Mouse (Mus musculus) embryonic stem cell, embryonic (primary cell): ENCODE data around the gene Wbp2nl.

Source experiments
- CTCF ChIA-PET, 4 experiments: fragments of 300-600 bp in 2 of 4; fragments of 350-600 bp in 2 of 4; sonication (Branson Sonifier 250); formaldehyde crosslinking; loops; one replicate each; lab custom pipeline; 2022; ENCODE audit warnings: inconsistent platforms in 2 of 4; lab: Charles Lee
- POLR2A ChIA-PET, 4 experiments: fragments of 300-600 bp in 2 of 4; fragments of 350-600 bp in 2 of 4; sonication (Branson Sonifier 250); formaldehyde crosslinking; loops; one replicate each; lab custom pipeline; 2022; ENCODE audit warnings: antibody characterized with exemption in 4 of 4, inconsistent platforms in 1 of 4; lab: Charles Lee

The Wbp2nl gene

GRCm38 (mm10) chr15:82280638-82281037 is 18.1 kb upstream of the Wbp2nl start:
- CTCF ChIA-PET = interaction anchor here in 3 of 4 experiments (1.0 to 2.6 kb wide), 3 partner anchors 9 to 10 kb away, joined by 4 to 12 read pairs (median 5); no protein-coding TSS in a partner anchor
- POLR2A ChIA-PET = interaction anchor here in 1 of 4 experiments (1.0 to 1.3 kb wide), 3 partner anchors 12 to 69 kb away, joined by 3 read pairs; no protein-coding TSS in a partner anchor

GRCm38 (mm10) chr15:82286157-82286556 is 12.6 kb upstream of the Wbp2nl start:
- ChIA-PET CTCF (interaction anchor here in 1 of 4 experiments (1.1 kb wide), 1 partner anchor 131 kb away, joined by 7 read pairs; no protein-coding TSS in a partner anchor), POLR2A (interaction anchor here in 1 of 4 experiments (0.7 kb wide), 1 partner anchor 864 kb away, joined by 3 read pairs; no protein-coding TSS in a partner anchor)

GRCm38 (mm10) chr15:82290252-82290651 is 8.5 kb upstream of the Wbp2nl start:
- POLR2A ChIA-PET = interaction anchor here in 2 of 4 experiments (0.8 to 1.2 kb wide), 2 partner anchors 8 to 9 kb away, joined by 4 to 5 read pairs; partner anchors contain the start of gene Wbp2nl (in 2 of the 2)
- CTCF ChIA-PET = interaction anchor here in 1 of 4 experiments (0.5 kb wide), 1 partner anchor 745 kb away, joined by 5 read pairs; no protein-coding TSS in a partner anchor

- ChIA-PET CTCF (interaction anchor here in 2 of 4 experiments (0.6 to 1.5 kb wide), 6 partner anchors 9 to 1991 kb away, joined by 3 read pairs; no protein-coding TSS in a partner anchor), POLR2A (interaction anchor here in 2 of 4 experiments (0.8 to 2.4 kb wide), 4 partner anchors 12 to 856 kb away, joined by 3 to 9 read pairs (median 4); partner anchors contain the start of genes Poldip3 (in 1 of the 2) and Sept3 (in 1 of the 2))
Measured at GRCm38 (mm10) chr15:82292851-82293250, 5.9 kb upstream of the Wbp2nl start.

- CTCF ChIA-PET = interaction anchor here in 2 of 4 experiments (0.6 to 1.5 kb wide), 7 partner anchors 10 to 793 kb away, joined by 3 to 4 read pairs (median 3); no protein-coding TSS in a partner anchor
- POLR2A ChIA-PET = interaction anchor here in 2 of 4 experiments (0.8 to 2.4 kb wide), 5 partner anchors 12 to 856 kb away, joined by 3 to 9 read pairs (median 4); partner anchors contain the start of genes Poldip3 (in 1 of the 2) and Sept3 (in 1 of the 2)
Measured at GRCm38 (mm10) chr15:82293271-82293711, 5.5 kb upstream of the Wbp2nl start.

GRCm38 (mm10) chr15:82294059-82294458 is 4.7 kb upstream of the Wbp2nl start:
- POLR2A ChIA-PET = interaction anchor here in 1 of 4 experiments (0.6 to 2.4 kb wide), 4 partner anchors 19 to 49 kb away, joined by 3 to 9 read pairs (median 4); partner anchors contain the start of genes Naga, Pheta2, Sept3 and Smdt1

GRCm38 (mm10) chr15:82307107-82307506 is 8.4 kb downstream of the Wbp2nl start:
- CTCF ChIA-PET = interaction anchor here in 1 of 4 experiments (1.1 kb wide), 1 partner anchor 36 kb away, joined by 4 read pairs; no protein-coding TSS in a partner anchor
- POLR2A ChIA-PET = interaction anchor here in 1 of 4 experiments (1.2 kb wide), 1 partner anchor 39 kb away, joined by 3 read pairs; no protein-coding TSS in a partner anchor

More at GRCm38 (mm10) chr15:82294059-82294458, 4.7 kb upstream of the Wbp2nl start:
- CTCF ChIA-PET = interaction anchor here in 2 of 4 experiments (0.6 to 1.5 kb wide), 4 partner anchors 11 to 792 kb away, joined by 3 read pairs; no protein-coding TSS in a partner anchor

- ChIA-PET POLR2A (interaction anchor here in 2 of 4 experiments (0.8 to 1.1 kb wide), 2 partner anchors 9 to 46 kb away, joined by 4 to 6 read pairs; partner anchors contain the start of genes Ndufa6 (in 1 of the 2) and Wbp2nl (in 1 of the 2)), CTCF (no interaction called here)
Measured at GRCm38 (mm10) chr15:82308416-82308815, 9.7 kb downstream of the Wbp2nl start.

GRCm38 (mm10) chr15:82317839-82318238 is 19.1 kb downstream of the Wbp2nl start:
- ChIA-PET CTCF (no interaction called here), POLR2A (interaction anchor here in 2 of 4 experiments (0.6 kb wide), 2 partner anchors 177 to 543 kb away, joined by 3 to 4 read pairs; no protein-coding TSS in a partner anchor)

- CTCF ChIA-PET = interaction anchor here in 2 of 4 experiments (0.5 to 1.5 kb wide), 5 partner anchors 35 to 672 kb away, joined by 3 to 7 read pairs (median 3); partner anchors contain the start of gene Ndufa6 (in 1 of the 2)
- POLR2A ChIA-PET = interaction anchor here in 2 of 4 experiments (0.7 to 2.0 kb wide), 3 partner anchors 18 to 37 kb away, joined by 3 to 6 read pairs (median 3); partner anchors contain the start of genes Naga (in 1 of the 2), Pheta2 (in 1 of the 2) and Smdt1 (in 1 of the 2)
Measured at GRCm38 (mm10) chr15:82319613-82320012, 20.9 kb downstream of the Wbp2nl start.

GRCm38 (mm10) chr15:82322195-82322594 is 23.4 kb downstream of the Wbp2nl start:
- ChIA-PET CTCF (no interaction called here), POLR2A (interaction anchor here in 3 of 4 experiments (1.0 to 4.4 kb wide), 5 partner anchors 10 to 42 kb away, joined by 3 to 28 read pairs (median 4); partner anchors contain the start of genes Naga (in 3 of the 3), Pheta2 (in 3 of the 3) and Smdt1 (in 3 of the 3))

- CTCF ChIA-PET = interaction anchor here in 1 of 4 experiments (1.3 kb wide), 1 partner anchor 26 kb away, joined by 4 read pairs; the partner anchor contains the start of gene Wbp2nl
Measured at GRCm38 (mm10) chr15:82325382-82325781, 26.6 kb downstream of the Wbp2nl start.

GRCm38 (mm10) chr15:82335194-82335593 is 36.4 kb downstream of the Wbp2nl start:
- ChIA-PET POLR2A (interaction anchor here in 3 of 4 experiments (0.7 to 1.9 kb wide), 5 partner anchors 9 to 81 kb away, joined by 3 to 9 read pairs (median 3); no protein-coding TSS in a partner anchor), CTCF (interaction anchor here in 3 of 4 experiments (0.5 to 1.2 kb wide), 4 partner anchors 11 to 751 kb away, joined by 3 to 5 read pairs (median 3); partner anchors contain the start of gene 4930407I10Rik (in 1 of the 3))

More at GRCm38 (mm10) chr15:82325382-82325781, 26.6 kb downstream of the Wbp2nl start:
- POLR2A ChIA-PET = interaction anchor here in 2 of 4 experiments (0.6 to 4.4 kb wide), 6 partner anchors 13 to 179 kb away, joined by 3 to 28 read pairs (median 4); partner anchors contain the start of genes Naga (in 2 of the 2), Pheta2 (in 2 of the 2), Smdt1 (in 2 of the 2) and Ndufa6 (in 1 of the 2)

GRCm38 (mm10) chr15:82336629-82337028 is 37.9 kb downstream of the Wbp2nl start:
- CTCF ChIA-PET = no interaction called here
- POLR2A ChIA-PET = interaction anchor here in 2 of 4 experiments (0.6 to 2.9 kb wide), 5 partner anchors 9 to 63 kb away, joined by 3 to 34 read pairs (median 8); no protein-coding TSS in a partner anchor

GRCm38 (mm10) chr15:82337875-82338274 is 39.1 kb downstream of the Wbp2nl start:
- CTCF ChIA-PET = interaction anchor here in 2 of 4 experiments (0.5 to 2.9 kb wide), 6 partner anchors 16 to 718 kb away, joined by 3 to 16 read pairs (median 4); partner anchors contain the start of genes 1500009C09Rik (in 1 of the 2), Cyp2d22 (in 1 of the 2) and Ndufa6 (in 1 of the 2)
- POLR2A ChIA-PET = interaction anchor here (0.6 to 3.5 kb wide), 39 partner anchors 9 to 944 kb away, joined by 3 to 43 read pairs (median 5); partner anchors contain the start of genes Poldip3 (in 2 of the 4), Srebf2 (in 2 of the 4), Wbp2nl (in 2 of the 4) and 1500009C09Rik (in 1 of the 4)

- ChIA-PET POLR2A (interaction anchor here (0.6 to 3.5 kb wide), 55 partner anchors 9 to 952 kb away, joined by 3 to 43 read pairs (median 4); partner anchors contain the start of genes Ndufa6 (in 3 of the 4), Poldip3 (in 3 of the 4), Srebf2 (in 2 of the 4) and Wbp2nl (in 2 of the 4)), CTCF (interaction anchor here (0.6 to 2.9 kb wide), 10 partner anchors 15 to 721 kb away, joined by 3 to 16 read pairs (median 3); partner anchors contain the start of genes Ndufa6 (in 2 of the 4), 1500009C09Rik (in 1 of the 4) and Cyp2d22 (in 1 of the 4))
Measured at GRCm38 (mm10) chr15:82338593-82339112, 39.9 kb downstream of the Wbp2nl start, which contains the start of the genes Naga, Pheta2 and Smdt1. Naga (minus strand) TSS chr15:82338925. Pheta2 (plus strand) TSS chr15:82338942. Smdt1 (plus strand) TSS chr15:82338959.
